Mouse (Mus musculus) urinary bladder, adult 2 months (tissue): ENCODE data around the gene Aox2. TPM values are rescaled to one million over a fixed set of nuclear protein-coding genes. Genes with fewer than 3 reads are reported as not detected.

Experiments
- DNase-seq: peaks from one replicate; pipeline ENCODE4 v3.0.0; 2022; ENCODE audit warnings: low spot score
- polyA plus RNA-seq: library from polyadenylated mRNA; depleted of rRNA; stranded (reverse); fragments of >200 nt; gene quantifications from 2 replicates; pipeline ENCODE4 v1.2.3, GENCODE M21; 2012; rRNA removed

The Aox2 gene
- polyA plus RNA-seq: 0.06 and 0.07 TPM in 2 replicates

GRCm38 (mm10) chr1:58278026-58278425 is at the start of gene Aox2:
Gene Aox2, plus strand, starts transcription at chr1:58278326.
- DNase-seq: no peak

DNA sequence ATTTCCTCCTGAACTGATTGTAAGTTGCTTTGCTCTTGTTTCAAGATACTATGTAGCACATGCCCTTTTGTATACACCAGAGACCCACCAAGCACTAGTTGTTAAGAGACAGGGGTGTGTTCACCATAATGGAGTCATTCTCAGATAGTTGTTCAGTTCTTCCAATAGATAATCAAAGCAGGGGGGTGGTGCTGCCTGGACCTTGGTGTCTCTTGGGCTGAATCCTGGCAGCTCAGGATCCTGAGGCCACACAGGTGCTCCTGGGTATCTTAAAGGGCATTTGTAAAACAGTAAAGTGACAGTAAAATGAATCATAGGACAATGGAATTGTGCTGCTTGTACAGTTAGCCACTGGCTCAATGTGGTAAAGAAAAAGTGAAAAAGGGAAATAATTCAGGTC is 49.2 kb upstream of the Aox2 start:
- no peak for DNase-seq

- DNase-seq: no peak
These were observed 48.4 kb upstream of the Aox2 start for GRCm38 (mm10) chr1:58229774-58230173.

- no peak for DNase-seq
These were observed 47.6 kb upstream of the Aox2 start for GRCm38 (mm10) chr1:58230542-58230941.

DNA sequence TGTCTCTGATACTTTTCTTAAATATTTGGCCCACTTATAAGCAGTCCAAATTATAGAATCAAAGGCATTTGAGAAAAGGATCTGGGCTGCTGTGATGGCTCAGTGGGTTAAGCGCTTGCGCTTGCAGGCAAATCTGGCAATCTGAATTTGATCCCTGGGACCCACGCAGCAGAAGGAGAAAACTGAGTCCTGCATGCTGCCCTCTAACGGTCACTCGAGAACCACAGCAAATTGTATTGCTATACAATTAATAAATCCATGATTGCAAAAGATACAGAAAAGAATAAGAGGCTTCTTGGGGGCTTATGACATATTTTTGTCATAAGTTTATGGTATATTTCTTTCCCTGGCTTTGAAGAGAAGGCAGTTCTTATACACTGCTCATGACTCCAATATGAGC is 42.7 kb upstream of the Aox2 start:
- no peak for DNase-seq

DNA sequence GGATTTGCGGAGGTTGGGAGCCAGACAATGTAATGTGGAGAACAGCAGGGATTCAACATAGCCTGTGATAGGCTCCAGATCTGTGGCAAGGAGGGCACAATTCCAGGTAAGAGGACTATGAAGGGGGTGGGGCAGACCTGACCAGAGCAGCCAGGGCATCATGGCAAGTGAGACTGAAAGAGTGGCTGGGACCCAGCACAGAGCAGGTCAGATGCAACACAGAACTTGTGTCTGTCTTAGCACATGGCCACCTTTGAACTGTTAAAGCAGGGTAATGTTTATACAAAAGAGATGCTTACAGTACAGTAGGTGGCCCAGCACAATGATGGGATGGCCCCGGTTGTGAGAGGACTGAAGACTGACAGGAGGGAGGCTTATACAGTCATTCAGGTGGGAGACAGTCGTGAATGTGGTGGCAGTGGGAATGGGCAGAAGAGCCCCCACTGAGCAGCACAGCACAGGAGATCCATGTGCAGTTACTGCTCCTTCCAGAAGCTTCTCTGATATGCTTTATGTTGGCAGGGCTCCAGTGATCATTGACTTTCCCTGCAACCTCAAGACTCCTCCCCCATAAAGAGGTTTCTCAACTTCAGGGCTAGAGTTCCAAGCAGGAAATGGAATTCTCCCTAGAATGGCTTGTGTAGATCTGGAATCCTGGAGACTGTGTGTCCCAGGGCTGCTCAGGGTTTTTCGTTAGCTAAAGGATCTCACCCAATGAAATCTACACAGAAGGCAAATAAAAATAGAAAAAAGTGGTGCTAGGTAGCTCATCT is 40.4 kb upstream of the Aox2 start:
- no peak for DNase-seq

- DNase-seq: no peak
These were observed 39.7 kb upstream of the Aox2 start for GRCm38 (mm10) chr1:58238440-58238839.

DNA sequence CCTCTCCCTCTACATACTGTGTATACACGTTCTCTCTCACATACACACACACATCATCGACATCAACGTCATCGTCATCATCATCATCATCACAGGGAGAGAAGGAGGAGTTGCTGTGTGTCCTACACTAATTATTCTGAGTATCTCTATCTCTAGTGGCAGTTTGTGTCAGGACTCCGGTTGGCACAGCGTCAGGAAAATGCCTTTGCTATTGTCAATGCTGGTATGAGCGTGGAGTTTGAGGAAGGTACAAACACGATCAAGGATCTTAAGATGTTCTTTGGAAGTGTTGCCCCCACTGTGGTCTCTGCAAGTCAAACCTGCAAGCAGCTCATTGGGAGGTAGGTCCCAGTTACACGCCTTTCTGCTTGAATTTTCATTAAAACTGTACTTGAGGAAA is 39.2 kb upstream of the Aox2 start:
- DNase-seq: no peak

GRCm38 (mm10) chr1:58240347-58240746 is 37.8 kb upstream of the Aox2 start:
- no peak for DNase-seq

- no peak for DNase-seq
These were observed 33.6 kb upstream of the Aox2 start for GRCm38 (mm10) chr1:58244487-58244886.

GRCm38 (mm10) chr1:58248518-58248917 is 29.6 kb upstream of the Aox2 start:
- DNase-seq: no peak

DNA sequence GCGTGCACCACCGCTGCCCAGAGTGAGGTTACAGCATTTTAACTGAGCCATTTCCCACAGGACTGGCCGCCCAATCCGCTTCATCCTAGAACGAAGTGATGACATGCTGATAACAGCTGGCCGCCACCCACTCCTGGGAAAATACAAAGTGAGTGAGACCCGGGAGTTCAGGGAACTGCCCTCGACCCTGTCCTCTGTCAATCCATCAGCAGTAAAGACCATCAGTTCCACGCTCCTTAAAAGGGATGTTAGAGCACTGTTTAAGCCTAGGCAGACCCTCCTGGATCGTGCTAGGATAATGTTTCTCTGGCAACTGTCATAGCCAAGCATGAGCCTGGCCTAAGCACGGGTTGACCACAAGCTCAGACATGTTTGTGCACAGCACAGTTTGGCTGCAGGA is 24.7 kb upstream of the Aox2 start:
- no peak for DNase-seq

- no peak for DNase-seq
These were observed 20.7 kb upstream of the Aox2 start for GRCm38 (mm10) chr1:58257195-58257991.

- no peak for DNase-seq
These were observed 17.8 kb upstream of the Aox2 start for GRCm38 (mm10) chr1:58260311-58260710.

- no peak for DNase-seq
These were observed 9.9 kb upstream of the Aox2 start for GRCm38 (mm10) chr1:58268231-58268630.

- no peak for DNase-seq
These were observed 7.1 kb upstream of the Aox2 start for GRCm38 (mm10) chr1:58270807-58271569.

- no peak for DNase-seq
These were observed 2.2 kb upstream of the Aox2 start for GRCm38 (mm10) chr1:58275879-58276278.

DNA sequence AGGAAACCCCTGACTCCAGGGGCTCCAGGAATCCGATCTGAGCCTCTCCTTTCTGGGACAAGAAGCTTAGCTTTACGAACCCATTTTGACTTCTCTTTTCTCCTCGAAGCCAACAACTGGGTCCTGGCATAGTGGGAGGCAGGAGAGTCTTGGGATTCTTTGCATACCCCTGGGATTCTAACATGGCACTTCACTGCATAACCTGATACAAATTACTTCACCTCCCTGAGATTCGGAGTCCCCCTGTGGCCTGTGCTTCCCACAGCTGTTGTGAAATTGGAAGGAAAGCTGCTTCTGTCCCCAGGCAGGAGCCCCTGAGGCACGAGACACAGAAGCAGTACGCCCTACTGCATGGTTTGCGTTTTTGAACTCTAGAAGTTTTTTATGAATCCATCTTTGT is 387 bp downstream of the Aox2 start:
- DNase-seq: no peak

DNA sequence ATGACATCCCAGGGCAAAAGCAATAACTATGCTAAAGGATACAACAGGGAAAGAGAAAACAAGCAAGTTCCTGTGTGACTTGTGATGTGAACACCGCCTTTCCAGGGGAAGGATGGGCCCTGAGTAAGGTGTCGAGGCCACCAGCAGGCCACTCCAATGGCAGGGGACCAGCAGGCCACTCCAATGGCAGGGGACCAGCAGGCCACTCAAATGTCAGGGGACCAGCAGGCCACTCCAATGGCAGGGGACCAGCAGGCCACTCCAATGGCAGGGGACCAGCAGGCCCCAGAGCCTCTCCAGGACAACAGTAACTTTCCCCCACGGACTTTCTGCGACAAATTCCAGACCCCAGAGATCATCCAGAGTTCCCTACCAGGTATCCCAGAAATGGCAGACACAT is 2.3 kb downstream of the Aox2 start:
- no peak for DNase-seq

DNA sequence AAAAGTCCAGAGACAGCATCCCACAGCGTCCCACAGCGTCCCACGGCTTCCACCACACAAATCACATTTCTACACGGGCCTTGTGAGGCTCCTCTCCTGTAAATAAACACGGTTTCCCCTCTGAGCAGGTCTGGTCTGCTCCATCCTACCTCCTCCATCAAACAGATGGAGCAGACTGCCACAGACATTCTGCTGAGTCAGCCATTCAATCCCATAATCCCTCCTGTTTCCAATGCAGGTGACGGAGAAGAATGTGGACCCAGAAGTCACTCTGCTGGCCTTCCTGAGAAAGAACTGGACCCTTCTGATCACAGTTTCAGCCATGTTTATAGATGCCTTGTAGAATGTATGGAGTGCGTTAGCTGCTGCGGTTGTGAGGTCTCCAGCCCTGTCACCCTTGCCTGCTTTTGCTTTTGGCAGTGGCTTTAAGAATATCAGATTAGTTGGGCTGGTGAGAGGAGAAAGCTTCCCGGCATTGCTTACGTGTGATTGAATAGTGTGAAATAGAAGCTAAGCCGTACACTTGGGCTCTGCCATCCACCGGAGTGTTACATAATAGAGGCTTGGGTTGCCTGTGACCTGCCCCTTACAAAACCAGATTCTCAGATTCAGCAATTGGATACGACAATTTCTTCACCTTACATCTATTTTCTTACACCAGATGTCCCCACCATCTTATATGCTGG is 3.0 kb downstream of the Aox2 start:
- DNase-seq: no peak

GRCm38 (mm10) chr1:58281625-58281988 is 3.5 kb downstream of the Aox2 start:
- no peak for DNase-seq

DNA sequence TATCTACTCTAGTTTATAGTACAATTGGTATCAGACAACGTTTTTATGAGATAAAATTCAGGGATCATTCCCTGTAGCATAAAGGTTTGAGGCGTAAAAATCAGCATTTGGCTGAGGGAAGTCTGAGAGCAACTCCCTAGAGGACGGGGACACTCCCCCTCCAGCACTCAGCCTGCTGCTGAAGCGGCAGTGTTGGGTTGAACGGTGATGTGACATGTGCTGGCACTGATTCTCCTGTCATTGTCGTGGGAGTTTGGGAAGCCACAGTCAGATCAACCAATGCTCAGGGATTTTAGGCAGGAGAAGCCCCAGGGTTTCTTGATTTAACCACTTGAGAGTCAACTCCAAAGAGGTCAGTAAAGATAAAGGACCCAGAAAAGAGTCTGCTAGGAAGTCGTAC is 6.4 kb downstream of the Aox2 start:
- DNase-seq: no peak
